Mouse (Mus musculus): Measurements from ENCODE around the gene Slc17a5. TPM values are rescaled to one million over a fixed set of nuclear protein-coding genes. Genes with fewer than 3 reads are reported as not detected.

Gene Slc17a5
- polyA plus RNA-seq, 1 experiment, result 14.9 TPM

DNA sequence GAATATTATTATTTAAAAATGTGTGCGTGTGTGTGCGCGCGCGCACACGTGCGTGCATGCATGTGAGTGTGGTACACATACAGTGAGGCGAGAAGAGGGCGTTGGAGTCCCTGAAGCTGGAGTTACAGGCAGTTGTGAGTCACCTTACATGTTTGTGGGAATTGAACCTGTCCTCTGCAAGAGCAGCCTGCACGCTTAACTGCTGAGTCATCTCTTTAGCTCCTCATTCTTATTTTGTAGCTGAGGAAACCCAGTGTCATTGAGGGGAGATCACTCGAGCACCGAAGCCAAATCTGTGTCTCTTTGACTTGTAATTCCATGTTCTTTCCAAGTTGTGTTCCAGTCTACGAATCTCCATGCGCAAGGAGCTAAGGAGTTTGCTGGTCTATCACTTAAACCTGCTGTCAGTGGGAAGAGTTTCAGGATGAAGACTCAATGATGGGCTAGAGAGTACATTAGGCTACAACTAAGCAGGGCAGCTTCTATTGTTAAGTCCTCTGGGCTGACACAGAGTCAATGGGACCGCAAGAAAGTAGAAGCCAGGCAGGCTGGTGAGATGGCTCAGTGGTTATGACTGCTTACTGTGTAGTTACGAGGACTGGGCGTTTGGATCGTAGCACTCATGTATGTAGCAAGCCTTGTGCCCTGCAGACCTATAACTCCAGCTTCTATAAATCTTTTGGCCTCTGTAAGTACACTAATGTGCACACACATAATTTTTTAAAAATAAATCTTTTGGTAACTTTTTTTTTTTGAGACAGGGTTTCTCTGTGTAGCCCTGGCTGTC, 8.1 kb upstream of the Slc17a5 start:
- Histone ChIP-seq H3K27ac (ENCODE audit: insufficient read depth, low read length) (no peak overlapping the region), H3K27me3 (ENCODE audit: control insufficient read depth, insufficient read depth, low read length, poor library complexity, severe bottlenecking) (no peaks in the 10 kb centered on the region), H3K9me3 (replicated peaks; ENCODE audit: control insufficient read depth, insufficient read depth, low read length, poor library complexity, severe bottlenecking) (no peaks in the 10 kb centered on the region), H3K9ac (ENCODE audit: low read depth, poor library complexity, severe bottlenecking) (no peak overlapping the region), H3K4me1 (ENCODE audit: control insufficient read depth, insufficient read depth, low read length) (no peaks in the 10 kb centered on the region), H3K4me3 (ENCODE audit: low read depth, low read length) (no peak overlapping the region), H3K36me3 (ENCODE audit: control insufficient read depth, insufficient read depth, low read length, poor library complexity, severe bottlenecking) (no peaks in the 10 kb centered on the region)
- TF ChIP-seq EP300 (IDR thresholded peaks at IDR 0.05; ENCODE audit: insufficient read depth, low read depth, low read length) (no peak), POLR2A (IDR thresholded peaks at IDR 0.05; ENCODE audit: insufficient read depth, low read length) (no peak), CTCF (IDR thresholded peaks at IDR 0.05; ENCODE audit: low read depth, low read length) (no peak)

DNA sequence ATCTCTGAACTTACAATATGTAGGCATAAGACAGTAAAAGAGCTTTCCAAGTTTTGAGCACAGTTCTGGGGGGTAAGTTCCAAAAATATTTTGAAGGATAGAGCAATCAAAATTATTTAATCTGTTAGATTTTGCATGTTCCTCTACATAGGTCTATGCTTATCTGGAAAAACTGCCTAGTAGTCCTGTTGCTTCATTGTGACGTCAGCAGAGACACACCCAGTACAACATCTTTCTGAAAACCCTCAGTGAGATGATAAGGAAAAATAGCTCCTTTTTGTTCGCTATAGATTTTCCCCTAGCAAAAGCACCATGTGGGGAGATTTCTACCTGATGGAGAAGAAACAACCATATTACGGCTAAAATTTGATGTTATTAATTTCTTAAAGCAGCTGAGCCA, 7.4 kb upstream of the Slc17a5 start:
- no peak overlapping the region for H3K9ac ChIP-seq (ENCODE audit: low read depth, poor library complexity, severe bottlenecking)
- H3K36me3 ChIP-seq (ENCODE audit: control insufficient read depth, insufficient read depth, low read length, poor library complexity, severe bottlenecking), result no peaks in the 10 kb centered on the region
- no peaks in the 10 kb centered on the region for H3K27me3 ChIP-seq (ENCODE audit: control insufficient read depth, insufficient read depth, low read length, poor library complexity, severe bottlenecking)
- no peak overlapping the region for H3K27ac ChIP-seq (ENCODE audit: insufficient read depth, low read length)
- no peaks in the 10 kb centered on the region for H3K4me1 ChIP-seq (ENCODE audit: control insufficient read depth, insufficient read depth, low read length)
- H3K9me3 ChIP-seq (replicated peaks; ENCODE audit: control insufficient read depth, insufficient read depth, low read length, poor library complexity, severe bottlenecking), result no peaks in the 10 kb centered on the region
- no peak overlapping the region for H3K4me3 ChIP-seq (ENCODE audit: low read depth, low read length)
- TF ChIP-seq EP300 (IDR thresholded peaks at IDR 0.05; ENCODE audit: insufficient read depth, low read depth, low read length) (no peak), POLR2A (IDR thresholded peaks at IDR 0.05; ENCODE audit: insufficient read depth, low read length) (no peak), CTCF (IDR thresholded peaks at IDR 0.05; ENCODE audit: low read depth, low read length) (no peak)

DNA sequence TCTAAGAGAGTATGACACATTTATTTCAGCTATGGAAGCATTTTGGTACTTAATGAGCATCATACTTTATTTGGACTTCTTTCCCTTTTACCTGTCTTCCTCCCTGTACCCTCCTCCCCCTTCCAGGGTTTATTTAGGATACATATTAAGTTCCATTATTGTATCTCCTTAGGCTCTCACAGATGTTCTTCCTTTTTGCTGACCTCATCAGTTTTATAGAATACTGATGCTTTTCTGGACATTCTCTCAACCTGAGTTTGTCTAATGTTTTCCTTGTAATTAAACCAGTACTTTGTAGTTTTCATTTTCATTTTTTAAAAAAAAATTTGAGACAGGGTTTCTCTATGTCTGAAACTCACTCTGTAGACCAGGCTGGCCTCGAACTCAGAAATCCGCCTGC, 2.6 kb upstream of the Slc17a5 start:
- H3K36me3 ChIP-seq (ENCODE audit: control insufficient read depth, insufficient read depth, low read length, poor library complexity, severe bottlenecking), result no peaks in the 10 kb centered on the region
- TF ChIP-seq POLR2A (IDR thresholded peaks at IDR 0.05; ENCODE audit: insufficient read depth, low read length), result no peak
- TF ChIP-seq CTCF (IDR thresholded peaks at IDR 0.05; ENCODE audit: low read depth, low read length), result no peak
- TF ChIP-seq EP300 (IDR thresholded peaks at IDR 0.05; ENCODE audit: insufficient read depth, low read depth, low read length), result no peak
- H3K4me3 ChIP-seq (ENCODE audit: low read depth, low read length), result no peak overlapping the region
- no peaks in the 10 kb centered on the region for H3K9me3 ChIP-seq (replicated peaks; ENCODE audit: control insufficient read depth, insufficient read depth, low read length, poor library complexity, severe bottlenecking)
- no peak overlapping the region for H3K9ac ChIP-seq (ENCODE audit: low read depth, poor library complexity, severe bottlenecking)
- H3K4me1 ChIP-seq (ENCODE audit: control insufficient read depth, insufficient read depth, low read length), result peaks cover 2% of the 10 kb centered on the region
- H3K27ac ChIP-seq (ENCODE audit: insufficient read depth, low read length), result no peak overlapping the region
- no peaks in the 10 kb centered on the region for H3K27me3 ChIP-seq (ENCODE audit: control insufficient read depth, insufficient read depth, low read length, poor library complexity, severe bottlenecking)

DNA sequence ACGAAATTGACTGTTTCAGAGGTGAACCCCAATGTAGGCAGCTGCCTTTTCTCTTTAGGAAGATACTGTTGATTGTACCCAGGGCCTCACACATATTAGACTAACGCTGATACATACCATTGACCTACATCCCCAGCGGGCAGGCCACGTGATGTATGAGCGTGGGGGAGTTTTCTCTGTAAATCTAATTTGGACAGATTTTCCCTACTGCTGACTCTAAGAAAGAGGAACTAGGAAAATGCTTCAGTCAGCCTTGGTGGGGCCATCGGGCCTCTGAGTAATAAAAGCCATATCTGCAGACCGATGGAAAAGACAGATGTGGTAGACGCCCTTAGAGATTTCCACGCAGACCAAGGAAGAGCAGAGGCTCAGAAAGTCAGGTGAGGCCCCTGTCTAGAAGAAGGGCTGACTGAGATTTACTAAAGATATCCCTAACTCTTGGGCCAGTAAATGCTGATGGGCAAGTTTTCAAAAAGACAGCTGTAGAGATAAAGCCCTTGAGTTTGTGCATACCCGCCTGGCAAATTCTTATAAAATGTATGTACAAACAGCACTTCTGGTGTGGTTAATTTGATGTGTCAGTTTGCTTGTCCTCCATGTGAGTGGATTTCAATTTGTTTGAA, 681 bp upstream of the Slc17a5 start:
- H3K4me3 ChIP-seq (ENCODE audit: low read depth, low read length), result peak overlapping the region; percentile 19; the same call in 1 of the 2 replicates
- no peaks in the 10 kb centered on the region for H3K9me3 ChIP-seq (replicated peaks; ENCODE audit: control insufficient read depth, insufficient read depth, low read length, poor library complexity, severe bottlenecking)
- no peaks in the 10 kb centered on the region for H3K27me3 ChIP-seq (ENCODE audit: control insufficient read depth, insufficient read depth, low read length, poor library complexity, severe bottlenecking)
- peaks cover 2% of the 10 kb centered on the region for H3K4me1 ChIP-seq (ENCODE audit: control insufficient read depth, insufficient read depth, low read length)
- H3K36me3 ChIP-seq (ENCODE audit: control insufficient read depth, insufficient read depth, low read length, poor library complexity, severe bottlenecking), result no peaks in the 10 kb centered on the region
- peak overlapping the region; percentile 24; the same call in 1 of the 2 replicates for H3K9ac ChIP-seq (ENCODE audit: low read depth, poor library complexity, severe bottlenecking)
- no peak for TF ChIP-seq EP300 (IDR thresholded peaks at IDR 0.05; ENCODE audit: insufficient read depth, low read depth, low read length)
- no peak for TF ChIP-seq POLR2A (IDR thresholded peaks at IDR 0.05; ENCODE audit: insufficient read depth, low read length)
- TF ChIP-seq CTCF (IDR thresholded peaks at IDR 0.05; ENCODE audit: low read depth, low read length), result no peak
- H3K27ac ChIP-seq (ENCODE audit: insufficient read depth, low read length), result no peak overlapping the region

DNA sequence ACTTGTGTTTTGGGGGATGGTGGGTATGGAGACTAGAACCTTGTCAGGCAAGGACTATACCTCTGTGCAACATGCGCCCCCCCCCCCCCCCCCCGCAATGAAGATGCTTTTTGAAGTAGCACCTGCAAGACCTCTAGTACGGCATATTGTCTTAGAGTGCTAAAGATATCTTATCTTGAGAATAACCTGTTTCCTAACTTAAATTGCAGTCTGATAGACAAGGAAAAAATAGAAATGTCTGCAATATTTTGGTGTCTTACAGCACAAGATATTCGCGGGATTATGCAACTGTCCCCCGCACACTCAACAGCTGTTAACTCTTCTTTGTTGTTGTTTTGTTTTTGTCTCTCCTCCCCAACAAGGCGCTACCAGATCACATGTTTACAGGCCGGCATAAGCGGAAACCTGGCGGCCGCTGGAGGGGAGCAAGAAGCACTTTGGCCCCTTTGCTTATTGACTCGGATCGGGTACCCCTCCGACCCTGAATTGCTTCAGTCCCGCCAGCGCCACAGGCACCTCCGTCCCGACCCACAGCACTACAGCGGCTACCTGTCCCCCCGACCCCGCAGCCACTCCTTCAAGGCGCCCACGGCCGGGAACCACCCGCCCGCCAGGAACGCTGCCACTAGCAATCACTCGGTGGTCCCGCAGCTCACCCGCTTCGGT, 490 bp downstream of the Slc17a5 start:
- peaks cover 2% of the 10 kb centered on the region for H3K4me1 ChIP-seq (ENCODE audit: control insufficient read depth, insufficient read depth, low read length)
- no peaks in the 10 kb centered on the region for H3K9me3 ChIP-seq (replicated peaks; ENCODE audit: control insufficient read depth, insufficient read depth, low read length, poor library complexity, severe bottlenecking)
- H3K27ac ChIP-seq (ENCODE audit: insufficient read depth, low read length), result no peak overlapping the region
- H3K27me3 ChIP-seq (ENCODE audit: control insufficient read depth, insufficient read depth, low read length, poor library complexity, severe bottlenecking), result no peaks in the 10 kb centered on the region
- TF ChIP-seq EP300 (IDR thresholded peaks at IDR 0.05; ENCODE audit: insufficient read depth, low read depth, low read length), result no peak
- no peak for TF ChIP-seq CTCF (IDR thresholded peaks at IDR 0.05; ENCODE audit: low read depth, low read length)
- TF ChIP-seq POLR2A (IDR thresholded peaks at IDR 0.05; ENCODE audit: insufficient read depth, low read length), result no peak
- H3K4me3 ChIP-seq (ENCODE audit: low read depth, low read length), result peak overlapping the region; percentile 82
- no peaks in the 10 kb centered on the region for H3K36me3 ChIP-seq (ENCODE audit: control insufficient read depth, insufficient read depth, low read length, poor library complexity, severe bottlenecking)
- H3K9ac ChIP-seq (ENCODE audit: low read depth, poor library complexity, severe bottlenecking), result peak overlapping the region; percentile 77

All from ES-Bruce4 (cell line).